Mouse (Mus musculus) 3134 (cell line): ENCODE data around the gene Cela2a.
A peak's percentile ranks its signal among the peaks of the same experiment; 100 is the strongest.

ENCODE experiments used
- DNase-seq: peaks from one replicate; pipeline ENCODE4 v3.0.0-alpha.2; 2011; ENCODE audit warnings: low spot score; ENCODE audit not compliant: insufficient read length; ENCODE audit errors: extremely low read depth

Cela2a gene

DNA sequence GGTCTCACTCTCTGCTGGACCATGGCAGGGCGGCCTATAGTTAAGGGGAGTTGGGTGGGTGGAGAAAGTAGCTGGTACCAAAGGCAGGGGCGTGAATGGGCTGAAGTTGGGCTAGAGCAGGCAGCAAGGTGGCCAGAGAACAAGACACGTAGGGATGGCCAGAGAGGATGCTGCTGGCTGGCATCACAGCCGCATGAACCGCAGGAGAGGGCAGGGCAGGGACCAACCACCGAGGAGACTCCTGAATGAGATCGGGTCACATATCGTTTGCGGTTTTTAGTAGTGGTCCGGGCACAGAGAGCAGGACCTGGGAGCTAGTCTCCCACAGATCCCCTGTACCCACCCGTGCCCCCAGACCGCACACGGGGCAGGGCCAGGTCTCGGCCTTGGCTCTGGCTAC is 33.4 kb upstream of the Cela2a start:
- no peak for DNase-seq

DNA sequence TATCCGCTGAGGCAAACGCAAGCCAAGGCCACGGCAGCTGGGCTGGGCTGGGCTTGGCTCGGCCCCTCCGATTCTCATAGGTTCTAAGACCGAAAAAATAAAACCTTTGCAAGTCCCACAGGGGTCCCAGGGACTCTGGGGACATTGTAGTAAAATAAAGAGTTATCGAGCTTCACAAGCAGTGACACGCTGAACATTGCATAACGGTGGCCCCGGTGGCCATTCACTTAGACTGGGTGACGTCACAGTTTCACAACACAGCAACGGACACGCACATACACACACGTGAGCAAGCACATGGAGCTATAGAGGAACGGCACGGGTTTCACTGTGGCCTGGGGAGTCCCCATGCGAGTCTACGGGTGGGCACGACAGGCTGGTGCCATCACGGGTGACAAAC is 32.5 kb upstream of the Cela2a start:
- no peak for DNase-seq

DNA sequence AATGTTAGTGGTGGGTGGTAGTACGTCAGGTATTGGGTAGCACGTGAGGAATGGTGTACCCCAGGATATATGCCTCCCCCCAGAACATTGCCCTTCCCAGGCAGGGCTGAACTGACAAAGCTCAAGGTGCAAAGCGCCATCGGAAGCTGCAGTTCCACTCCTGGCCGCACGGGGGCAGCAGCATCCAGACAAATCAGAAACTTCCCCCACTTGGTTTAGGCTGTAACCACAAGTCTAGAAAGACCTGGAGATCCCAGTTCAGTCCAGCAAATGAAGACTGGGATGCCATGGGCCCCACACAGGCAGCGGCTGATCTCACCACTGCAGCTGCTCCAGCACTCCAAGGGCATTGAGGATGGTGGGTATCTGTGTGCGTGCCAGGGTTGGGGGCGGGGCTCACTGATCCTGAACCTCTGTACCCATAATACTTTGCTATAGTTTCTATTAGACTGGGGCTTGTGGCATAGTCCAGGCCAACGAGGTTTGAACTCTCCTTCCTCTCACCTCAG is 31.5 kb upstream of the Cela2a start:
- peak; percentile 62 for DNase-seq

DNA sequence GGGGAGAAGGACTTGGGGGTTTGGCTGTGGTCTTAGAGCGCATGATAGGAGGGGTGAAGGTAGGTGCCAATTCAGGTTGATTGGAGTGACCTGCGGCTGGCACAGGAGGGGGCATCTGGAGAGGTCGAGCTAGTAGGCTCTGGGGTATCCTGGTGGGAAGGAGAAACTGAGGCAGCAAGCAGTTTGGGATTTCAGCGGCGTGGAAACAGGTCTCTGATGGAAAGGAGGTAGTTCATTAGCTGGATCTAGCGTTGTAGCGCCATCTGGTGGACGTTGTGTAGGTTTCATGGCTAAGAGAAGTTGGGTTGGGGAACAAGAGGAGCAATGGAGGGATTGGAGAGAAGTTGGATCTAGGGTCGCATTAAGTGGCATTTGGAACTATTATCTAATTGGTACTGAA is 27.5 kb upstream of the Cela2a start:
- no peak for DNase-seq

DNA sequence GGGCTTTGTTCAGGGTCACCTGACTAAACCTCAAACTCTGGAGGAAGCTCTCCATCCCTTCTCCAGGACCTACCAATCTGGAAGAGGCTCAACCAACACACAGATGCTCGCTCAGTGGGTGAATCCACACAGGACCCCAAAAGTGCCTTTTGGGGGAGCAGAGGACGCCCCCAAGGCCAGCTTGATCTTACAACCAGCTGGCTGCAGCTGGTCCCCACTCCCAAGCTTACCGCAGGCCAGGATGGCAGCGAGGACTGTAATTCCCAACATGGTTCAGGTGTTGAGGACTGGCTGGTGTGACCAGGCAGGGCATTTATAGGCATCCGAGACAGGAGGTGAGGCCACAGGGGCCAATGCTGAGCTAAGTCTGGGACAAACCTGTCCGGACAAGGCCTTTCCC is 20.0 kb upstream of the Cela2a start, which contains the start of gene Ctrc:
Gene Ctrc (minus strand): TSS at position 361 of the 400 bp plus-strand sequence.
- no peak for DNase-seq

DNA sequence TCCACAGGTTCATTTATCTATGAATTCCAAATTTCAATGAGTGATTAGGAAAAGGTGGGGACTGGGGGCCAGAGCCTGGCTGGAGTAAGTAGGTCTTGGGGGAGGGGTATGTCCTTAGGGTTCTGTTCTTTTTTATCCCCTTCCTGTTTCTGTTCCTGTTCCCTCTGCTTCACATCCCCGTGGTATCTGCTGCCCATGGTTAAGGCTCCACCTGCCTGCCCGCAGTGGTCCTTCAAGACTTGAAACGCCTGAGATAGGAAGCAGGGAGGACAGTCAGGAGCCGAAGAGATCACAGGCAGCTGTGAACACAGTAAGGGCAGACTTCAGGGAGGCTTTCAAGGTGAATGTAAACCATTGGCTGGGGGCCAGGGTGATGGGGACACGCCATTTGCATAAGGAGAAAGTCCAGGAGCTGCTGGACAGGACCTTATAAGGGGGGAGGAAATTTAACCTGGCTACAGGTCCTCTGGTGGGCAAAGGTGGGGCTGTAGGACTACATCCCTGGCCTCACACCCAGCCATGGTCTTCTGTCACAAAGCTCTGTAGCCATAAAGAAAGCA is 8.7 kb upstream of the Cela2a start:
- DNase-seq = no peak

DNA sequence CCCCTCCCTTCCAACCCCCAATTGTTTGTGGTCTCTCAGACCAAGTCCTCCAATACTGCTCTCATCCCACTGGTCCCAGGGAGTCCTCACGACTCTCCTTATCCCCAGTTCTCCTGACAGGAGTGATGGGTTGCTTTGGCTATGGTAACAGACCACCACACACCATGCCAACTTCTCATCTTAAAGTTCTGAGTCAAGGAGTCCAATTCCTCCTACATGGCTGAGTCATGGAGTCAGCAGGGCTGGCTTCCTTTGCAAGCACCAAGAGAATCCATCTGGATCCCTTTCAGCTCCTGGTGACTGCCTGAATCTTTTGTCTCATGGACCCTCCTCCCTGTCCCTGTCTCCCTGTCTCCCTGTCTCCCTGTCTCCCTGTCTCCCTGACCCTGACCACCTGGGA is 8.0 kb upstream of the Cela2a start:
- no peak for DNase-seq

DNA sequence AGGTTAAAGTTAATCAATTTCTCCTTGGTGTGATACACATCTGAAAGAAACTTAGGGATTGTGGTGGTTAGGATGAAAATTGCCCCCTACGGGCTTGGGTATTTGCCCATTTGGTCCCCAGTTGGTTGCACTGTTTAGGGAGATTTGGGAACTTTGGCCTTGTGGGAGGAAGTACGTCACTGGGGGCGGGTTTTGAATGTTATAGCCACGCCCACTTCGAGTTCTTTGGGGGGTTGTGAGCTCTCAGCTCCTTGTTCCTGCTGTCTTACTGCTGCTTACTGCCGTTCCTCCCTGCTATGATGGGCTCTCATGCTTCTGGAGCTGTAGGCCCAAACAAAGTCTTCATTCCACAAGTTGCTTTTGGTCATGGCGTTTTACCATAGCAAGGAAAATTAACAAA is 5.4 kb upstream of the Cela2a start:
- no peak for DNase-seq

DNA sequence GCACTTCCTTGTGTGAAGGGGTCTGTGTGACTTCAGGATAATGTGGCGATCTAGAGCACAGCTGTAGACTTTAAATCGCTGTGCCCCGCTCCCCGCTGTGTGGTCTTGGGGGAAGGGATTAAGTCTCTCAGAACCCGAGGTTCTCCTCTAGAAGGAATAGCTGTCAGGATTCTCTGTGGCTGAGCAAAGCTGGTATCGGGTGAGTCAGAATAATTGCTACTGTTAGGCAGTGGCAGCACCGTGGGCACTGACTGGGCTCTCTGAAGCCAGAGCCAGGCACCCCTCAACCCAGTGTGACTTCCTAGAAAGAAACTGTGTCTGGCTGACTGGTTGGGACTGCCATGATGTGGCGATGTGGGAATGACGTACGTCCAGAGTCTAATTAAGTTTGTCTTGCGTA is 4.4 kb upstream of the Cela2a start:
- DNase-seq = no peak

DNA sequence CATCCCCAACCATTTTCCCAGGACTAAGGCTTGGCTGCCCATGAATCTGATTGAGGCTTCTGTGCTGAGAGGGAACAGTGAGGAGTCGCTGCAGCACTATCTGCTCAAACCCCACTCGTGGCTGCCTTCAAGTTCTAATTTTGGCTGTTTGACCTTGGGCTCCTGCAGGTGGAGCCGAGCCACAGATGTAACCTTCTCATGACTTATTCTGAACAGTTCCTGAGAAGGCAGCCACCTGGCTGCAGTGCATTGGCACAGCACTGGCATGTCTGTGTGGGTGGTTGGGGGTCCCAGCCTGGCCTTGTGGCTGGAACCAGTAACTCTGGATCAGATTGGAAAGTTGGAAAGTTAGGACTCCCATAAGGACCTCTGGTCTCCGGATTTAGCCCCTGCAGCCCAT is 2.2 kb upstream of the Cela2a start:
- DNase-seq = no peak

DNA sequence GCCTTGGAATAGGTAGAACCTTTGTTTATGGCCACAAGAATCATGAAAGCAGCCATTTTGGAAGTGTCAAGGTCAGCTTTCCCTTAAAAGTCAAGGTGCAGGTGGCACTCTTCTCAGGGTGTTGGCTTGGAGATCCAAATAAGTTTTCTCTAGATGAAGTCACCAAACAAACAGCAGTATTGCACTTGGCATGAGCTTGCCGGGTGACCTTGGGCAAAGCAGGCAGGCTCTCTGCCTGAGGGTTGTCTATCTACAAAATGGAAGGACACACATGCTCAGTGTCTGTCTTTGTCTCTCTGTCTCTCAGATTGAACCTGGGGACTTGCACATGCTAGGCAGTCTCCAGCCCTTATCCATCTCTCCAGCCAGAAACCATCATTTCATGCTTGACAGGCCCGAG is 1.4 kb upstream of the Cela2a start:
- no peak for DNase-seq

DNA sequence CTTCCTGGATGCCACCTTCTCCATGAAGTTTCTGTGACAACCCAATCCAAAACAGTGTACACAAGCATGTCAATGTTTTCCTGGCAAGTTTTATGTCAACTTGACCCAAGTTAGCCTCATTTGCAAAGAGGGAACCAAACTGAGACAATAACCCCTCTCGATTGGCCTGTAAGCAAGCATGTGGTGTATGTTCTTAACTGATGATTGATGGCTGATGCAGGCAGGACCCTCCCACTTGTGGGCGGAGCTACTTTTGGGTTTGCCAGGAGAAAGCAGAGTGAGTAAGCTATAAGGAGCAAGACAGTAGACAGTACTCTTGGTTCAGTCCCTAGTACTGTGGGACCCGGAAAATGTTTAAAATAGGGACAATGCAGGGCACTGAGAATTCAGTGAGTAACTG is 3.0 kb downstream of the Cela2a start:
- DNase-seq = no peak

DNA sequence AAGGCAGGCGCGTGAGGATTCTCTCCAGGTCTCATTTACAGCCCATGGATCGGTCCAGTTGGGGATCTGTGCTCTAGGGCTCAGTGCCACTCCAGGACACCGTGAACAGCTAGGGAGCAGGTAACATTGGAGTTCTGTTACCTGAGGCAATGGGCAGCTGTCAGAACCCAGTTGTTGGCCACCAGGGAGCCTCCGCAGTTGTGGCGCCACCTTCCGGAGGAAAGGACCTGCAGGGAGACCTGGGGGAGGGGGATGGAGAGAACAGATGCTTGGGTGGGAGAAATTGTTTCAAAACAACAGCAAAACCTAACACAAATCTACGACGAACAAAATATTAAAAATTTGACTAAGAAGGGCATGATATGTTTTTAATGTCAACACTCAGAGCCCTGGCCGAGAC is 3.9 kb downstream of the Cela2a start:
- DNase-seq = no peak

DNA sequence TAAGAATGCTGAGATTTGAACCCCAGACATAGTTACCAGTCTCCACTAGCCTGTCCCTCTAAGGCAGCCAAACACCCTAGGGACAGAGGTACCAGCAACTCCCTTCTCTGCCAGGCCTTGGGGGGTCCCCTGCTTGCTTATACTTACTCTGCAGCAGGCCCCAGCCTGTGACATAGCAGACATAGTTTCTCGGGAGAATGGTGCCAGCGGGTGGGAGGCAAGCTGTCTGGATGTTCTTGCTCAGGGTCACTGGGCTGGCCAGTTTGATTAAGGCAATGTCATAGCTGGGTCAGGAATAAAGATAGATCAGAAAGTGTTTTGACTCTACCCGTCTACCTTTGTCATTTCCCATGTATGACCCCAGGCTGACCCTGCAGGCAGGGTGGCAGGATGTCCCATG is 4.8 kb downstream of the Cela2a start:
- DNase-seq = no peak

DNA sequence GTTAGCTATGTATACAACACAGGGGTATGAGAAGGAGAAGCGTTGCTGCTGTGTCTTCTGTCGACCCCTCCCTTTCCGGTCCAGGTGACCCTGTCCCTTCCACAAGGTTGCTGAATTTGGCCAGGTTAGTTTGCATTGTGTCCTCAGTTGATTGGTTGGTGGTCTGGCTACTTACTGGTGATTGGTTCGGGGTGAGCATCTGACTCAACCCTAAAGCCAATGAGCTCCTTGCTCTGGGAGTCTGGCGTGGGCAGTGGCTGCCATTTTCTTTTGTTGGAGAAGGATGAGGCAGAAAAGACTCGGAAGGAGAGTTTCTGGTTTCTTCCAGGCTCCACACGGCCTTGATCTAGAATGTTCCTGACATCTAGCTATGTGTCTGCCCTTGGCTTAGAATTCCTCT is 6.6 kb downstream of the Cela2a start:
- DNase-seq = no peak

DNA sequence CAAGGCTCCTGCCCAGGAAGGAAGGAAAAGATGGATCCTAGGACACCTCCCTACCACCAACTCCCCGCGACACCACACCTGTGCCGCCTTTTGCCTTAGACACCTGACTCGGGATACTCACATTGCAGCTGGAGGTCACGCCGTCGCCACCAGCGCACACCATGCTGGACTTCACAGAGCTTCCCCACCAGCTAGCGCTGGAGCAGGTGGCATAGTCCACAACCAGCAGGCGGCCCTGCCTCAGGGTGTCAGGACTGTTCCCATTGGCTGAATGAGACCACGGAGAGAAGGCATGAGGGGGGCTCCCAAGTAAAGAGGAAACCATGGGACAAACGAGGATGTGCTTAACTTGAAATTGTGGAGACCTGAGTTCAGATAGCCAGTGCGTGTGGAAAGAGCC is 7.1 kb downstream of the Cela2a start:
- DNase-seq = no peak

DNA sequence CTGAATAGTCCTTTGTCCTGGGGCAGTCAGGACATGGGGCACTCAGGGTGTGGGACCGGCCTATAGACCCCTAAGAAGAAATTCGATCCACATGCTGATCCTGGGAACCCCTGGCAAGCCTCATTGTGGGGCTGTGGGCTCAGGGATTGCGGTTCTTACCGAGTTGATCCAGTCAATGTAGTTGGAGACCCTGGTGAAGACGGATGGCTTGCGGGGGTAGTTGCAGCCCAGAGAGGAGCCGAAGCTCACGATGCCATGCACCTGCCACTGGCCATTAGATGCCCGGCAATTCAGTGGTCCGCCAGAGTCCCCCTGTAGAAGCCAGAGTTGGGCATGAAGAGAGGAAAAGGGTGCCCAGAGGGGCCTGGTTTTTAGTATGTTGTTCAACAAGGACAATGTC is 8.3 kb downstream of the Cela2a start:
- DNase-seq = no peak

DNA sequence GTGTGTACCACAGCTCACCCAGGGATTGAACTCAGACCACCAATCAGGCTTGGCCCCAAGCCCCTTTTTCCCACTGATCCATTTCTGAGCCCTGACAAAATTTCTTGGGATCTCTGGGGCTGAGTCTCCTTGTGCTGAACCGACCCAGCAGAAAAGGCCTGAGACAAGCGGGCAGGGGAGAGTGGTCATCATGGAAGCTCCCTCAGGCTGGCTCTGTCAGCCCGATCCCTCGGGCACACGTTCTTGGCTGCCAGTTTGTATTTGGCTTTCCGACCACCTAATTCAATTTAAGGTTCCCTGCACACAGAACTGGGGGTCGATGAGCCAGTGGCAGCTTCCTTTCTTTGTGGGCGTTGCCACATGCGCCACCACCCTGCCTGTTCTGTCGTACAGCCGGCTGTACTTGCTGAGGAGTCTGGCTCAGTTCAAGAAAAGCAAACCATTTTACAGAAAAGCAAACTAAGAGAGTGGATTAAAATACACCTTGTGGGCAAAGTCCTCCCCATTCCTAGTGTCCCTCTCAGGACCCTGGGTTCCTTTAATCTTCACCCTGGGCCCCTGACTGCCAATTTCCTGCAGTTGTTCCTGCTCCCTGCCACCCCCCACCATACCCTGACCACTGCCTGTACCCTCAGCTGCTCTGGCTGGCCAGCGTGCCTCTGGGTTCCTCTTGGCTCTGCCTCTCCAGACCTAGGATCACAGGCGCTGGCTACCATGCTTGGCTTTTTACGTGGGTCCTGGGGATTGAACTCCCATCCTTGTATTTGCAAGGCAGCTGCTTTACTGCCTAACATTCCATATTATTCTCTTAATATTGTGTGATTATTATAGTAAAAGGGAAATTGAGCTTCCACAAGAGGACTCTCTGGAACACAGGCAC is 8.9 kb downstream of the Cela2a start:
- DNase-seq = no peak

DNA sequence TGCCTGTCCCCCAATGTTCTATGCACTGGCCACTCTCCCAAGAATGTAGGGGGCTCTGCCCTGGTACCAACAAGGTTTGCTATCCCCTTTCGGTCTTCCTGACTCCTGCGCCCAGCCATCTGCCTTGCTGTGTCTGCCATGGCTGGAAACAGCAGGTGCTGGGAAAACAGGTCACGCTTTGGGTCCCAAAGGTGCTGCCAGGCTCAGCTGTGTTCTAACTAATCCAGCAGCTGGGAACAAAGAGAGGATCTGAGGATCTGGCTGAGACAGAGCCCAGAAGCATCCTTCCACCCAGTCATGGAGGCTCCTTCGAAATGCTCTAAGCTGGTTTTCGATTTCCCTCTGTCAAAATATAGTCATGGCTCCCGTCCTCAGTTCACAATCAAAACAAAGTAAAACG is 9.7 kb downstream of the Cela2a start:
- DNase-seq = no peak

DNA sequence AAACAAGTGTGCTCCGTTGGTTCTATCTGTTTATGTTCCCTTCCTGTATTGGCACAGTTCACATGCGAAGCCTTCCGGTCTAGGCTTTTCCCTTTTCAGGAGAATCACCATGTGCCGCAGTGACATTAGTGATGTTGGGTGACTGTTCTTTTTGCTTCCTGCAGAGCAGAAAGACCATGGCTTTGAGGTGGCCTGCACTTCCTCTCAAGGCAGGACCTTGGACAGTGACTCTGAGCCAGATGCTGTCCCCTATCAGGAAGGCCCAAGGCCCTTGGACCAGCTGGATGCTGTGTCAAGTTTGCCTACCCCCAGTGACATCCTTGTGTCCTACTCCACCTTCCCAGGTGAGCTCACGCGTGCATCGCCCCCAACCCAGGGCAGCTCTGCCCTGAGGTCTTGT is 14.6 kb downstream of the Cela2a start:
- DNase-seq = no peak

DNA sequence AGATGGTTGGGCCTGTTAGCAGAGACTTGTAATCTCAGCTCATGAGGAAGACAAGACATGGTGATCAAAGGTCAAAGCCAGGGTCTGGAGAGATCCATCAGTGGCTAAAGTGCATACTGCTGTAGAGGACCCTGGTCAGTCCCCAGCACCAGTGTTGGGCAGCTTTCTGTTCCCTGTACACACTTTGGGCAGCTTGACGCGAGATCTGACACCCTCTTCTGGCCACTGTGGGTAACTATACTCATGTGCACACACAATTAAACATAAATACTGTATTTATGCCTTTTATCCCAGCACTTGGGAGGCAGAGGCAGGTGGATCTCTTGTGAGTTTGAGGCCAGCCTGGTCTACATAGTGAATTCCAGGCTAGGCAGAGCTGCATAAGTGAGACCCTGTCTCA is 15.0 kb downstream of the Cela2a start:
- no peak for DNase-seq

DNA sequence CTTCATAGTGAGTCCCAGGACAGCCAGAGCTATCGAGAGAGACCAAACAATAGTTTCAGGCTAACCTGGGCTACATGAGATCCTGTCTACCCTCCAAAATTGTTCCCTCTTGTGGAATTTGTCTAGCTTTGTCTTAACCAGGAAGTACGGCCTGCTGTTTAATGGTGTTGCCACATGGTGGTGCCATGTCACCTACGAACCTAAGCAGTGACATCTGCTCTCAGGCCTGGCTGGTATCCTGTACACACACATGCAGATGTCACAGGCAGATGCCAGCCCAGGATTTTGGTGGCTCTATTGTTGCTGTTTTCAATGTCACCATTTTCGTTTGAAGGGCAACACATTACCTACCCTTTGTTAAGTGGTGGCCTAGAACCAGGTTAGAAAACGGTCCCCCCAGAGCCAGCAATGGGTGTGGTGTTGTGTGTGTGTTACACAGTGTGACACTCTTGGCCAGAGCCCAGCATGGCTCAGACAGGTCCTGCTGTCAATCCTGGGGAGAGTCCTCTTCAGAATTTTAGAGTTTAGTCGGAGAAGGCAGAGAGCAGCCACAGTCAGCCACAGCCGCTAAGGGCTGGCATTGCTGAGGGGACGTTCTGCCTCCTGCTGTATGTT is 16.0 kb downstream of the Cela2a start:
- DNase-seq = peak; percentile 27
